Comparison of ENCODE assay signal across 8 mouse cellular contexts in genomic region chr5:52190371-52191179, GRCm38 (mm10). TPM values are rescaled to one million over a fixed set of nuclear protein-coding genes. Genes with fewer than 3 reads are reported as not detected.
DNase-seq lines count a peak whose midpoint lies in the region; ATAC-seq and TF ChIP-seq lines count a peak whose summit lies in the region.

TSS of gene Dhx15 (minus strand) at chr5:52190514.

- peaks cover 9% of the 10 kb centered on the region; the same call in 1 of the 2 replicates for H3K4me1 ChIP-seq in hindbrain, postnatal 0 days (ENCODE audit: insufficient read depth, low read length)

- peak within 1 kb of the TSS; percentile 87 for H3K4me2 ChIP-seq in hindbrain, postnatal 0 days (ENCODE audit: low read depth, low read length)

- H3K4me3 ChIP-seq in gastrocnemius, adult 2 months = peak within 1 kb of the TSS; percentile 99
- H3K4me3 ChIP-seq in hindbrain, postnatal 0 days (ENCODE audit: low read length) = peak within 1 kb of the TSS; percentile 85
- H3K4me3 ChIP-seq in left cerebral cortex, adult 2 months = peak within 1 kb of the TSS; percentile 89

- H3K27me3 ChIP-seq in hindbrain, postnatal 0 days (ENCODE audit: insufficient read depth, low read length) = no peaks in the 10 kb centered on the region

- H3K9me3 ChIP-seq in hindbrain, postnatal 0 days (ENCODE audit: low read length) = no peaks in the 10 kb centered on the region

- peak; percentile 92 for ATAC-seq in common myeloid progenitor, adult 5-6 weeks (replicated peaks; ENCODE audit: low read depth, poor library complexity, severe bottlenecking)
- ATAC-seq in hindbrain, postnatal 0 days = peak; percentile 97
- ATAC-seq in megakaryocyte, adult 5-6 weeks (ENCODE audit: poor library complexity, severe bottlenecking) = peak; percentile 97

- H3K9ac ChIP-seq in hindbrain, postnatal 0 days (replicated peaks; ENCODE audit: low read length) = peak within 1 kb of the TSS; percentile 97

- intact Hi-C loops in gastrocnemius, adult 2 months (cut with DNase I) = no loop called here
- intact Hi-C loops in left cerebral cortex, adult 2 months (cut with DNase I) = no loop called here

- H3K36me3 ChIP-seq in hindbrain, postnatal 0 days (ENCODE audit: insufficient read depth, low read length) = no peaks in the 10 kb centered on the region

- 1% methylated on average over 50 of the region's 53 CpGs for WGBS in hindbrain, postnatal 0 days

- peak within 1 kb of the TSS; percentile 98 for H3K27ac ChIP-seq in gastrocnemius, adult 2 months
- peak within 1 kb of the TSS; percentile 83 for H3K27ac ChIP-seq in hindbrain, postnatal 0 days
- peak within 1 kb of the TSS; percentile 90 for H3K27ac ChIP-seq in left cerebral cortex, adult 2 months

- TF ChIP-seq CTCF in gastrocnemius, adult 2 months (IDR thresholded peaks at IDR 0.05) = peak; percentile 21; the same call in 1 of the 2 replicates
- TF ChIP-seq CTCF in hindbrain, postnatal 0 days (IDR thresholded peaks at IDR 0.05; ENCODE audit: low read depth) = peak; percentile 37; the same call in 1 of the 2 replicates
- peak; percentile 8 for TF ChIP-seq CTCF in left cerebral cortex, adult 2 months (IDR thresholded peaks at IDR 0.05)

- DNase-seq in ZHBTc4 (ENCODE audit: low read depth, low spot score) = peak; percentile 97
- peak; percentile 95 for DNase-seq in gastrocnemius, adult 2 months
- peak; percentile 98 for DNase-seq in hindbrain, postnatal 0 days (ENCODE audit: low spot score)
- DNase-seq in left cerebral cortex, adult 2 months (ENCODE audit: extremely low spot score in 1 of 2, low spot score in 2 of 2) = peak; percentile 90 to 92
- peak; percentile 90 to 91 for DNase-seq in right cerebral cortex, adult 2 months (ENCODE audit: low spot score in 2 of 2)
- peak; percentile 92 for DNase-seq in urinary bladder, postnatal 14 days (ENCODE audit: low spot score)

RNA-seq across cellular contexts. Expression of gene Dhx15, which starts in this region (rescaled TPM):
- total RNA-seq in common myeloid progenitor, adult 5-6 weeks (2017) = 369 and 381 TPM in 2 replicates
- total RNA-seq in gastrocnemius, adult 2 months (2021) = 10 to 100 TPM; 41.0 to 45.7 TPM
- 82.3 and 92.3 TPM in 2 replicates for total RNA-seq in hindbrain, postnatal 0 days (2014; rRNA removed)
- polyA plus RNA-seq in hindbrain, postnatal 0 days (2015; fragmentation: Nextera tagmentation; extraction: Ambion mirVana) = 70.6 and 72.7 TPM in 2 replicates
- total RNA-seq in left cerebral cortex, adult 2 months (2021) = 10 to 100 TPM; 87.9 to 93.0 TPM
- total RNA-seq in megakaryocyte, adult 5-6 weeks (2015) = 191 and 207 TPM in 2 replicates
- total RNA-seq in megakaryocyte, adult 5-6 weeks (2017) = 222 and 230 TPM in 2 replicates

Comparison
In these comparisons a context has a peak if more than half of its experiments do, and no peak if none do; other contexts are left out.
1. Peak in every context shown above with its lines: DNase-seq, ATAC-seq, H3K4me3 ChIP-seq and H3K27ac ChIP-seq.